Mouse (Mus musculus): ENCODE measurements around the gene Tpcn1.
A peak's percentile ranks its signal among the peaks of the same experiment; 100 is the strongest.

Tpcn1 gene

DNA sequence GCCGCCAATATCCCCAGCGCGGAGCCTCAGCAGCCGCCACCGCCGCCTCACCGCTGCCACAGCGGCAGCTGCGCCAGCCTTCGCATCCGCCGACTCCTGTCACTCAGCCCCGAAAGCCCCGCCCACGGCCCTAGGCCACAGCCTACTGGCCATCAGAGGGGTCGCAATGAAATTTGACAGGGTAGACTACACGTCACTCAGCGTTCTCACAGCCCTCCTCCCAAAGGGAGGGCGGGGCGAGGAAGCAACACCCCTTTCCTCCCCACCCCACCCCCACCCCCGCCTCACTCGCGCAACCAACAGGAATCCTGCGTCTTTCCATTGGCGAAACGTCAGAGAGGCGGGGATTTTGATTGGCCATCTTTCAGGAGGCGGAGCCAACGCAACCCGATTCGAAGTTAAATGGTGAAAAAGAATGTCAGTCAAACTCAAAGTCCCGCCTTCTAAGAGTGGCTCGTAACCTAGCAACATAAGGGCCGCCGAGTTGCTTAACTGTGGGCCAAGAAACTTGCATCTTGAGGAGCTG is at the start of gene Tpcn1, which contains the start of gene Iqcd:
Gene Tpcn1, minus strand, starts transcription at position 105 of the 526 bp plus-strand sequence.
Gene Iqcd, plus strand, starts transcription at position 448 of the 526 bp plus-strand sequence.
- DNase-seq: peak; percentile 98 to 99

DNA sequence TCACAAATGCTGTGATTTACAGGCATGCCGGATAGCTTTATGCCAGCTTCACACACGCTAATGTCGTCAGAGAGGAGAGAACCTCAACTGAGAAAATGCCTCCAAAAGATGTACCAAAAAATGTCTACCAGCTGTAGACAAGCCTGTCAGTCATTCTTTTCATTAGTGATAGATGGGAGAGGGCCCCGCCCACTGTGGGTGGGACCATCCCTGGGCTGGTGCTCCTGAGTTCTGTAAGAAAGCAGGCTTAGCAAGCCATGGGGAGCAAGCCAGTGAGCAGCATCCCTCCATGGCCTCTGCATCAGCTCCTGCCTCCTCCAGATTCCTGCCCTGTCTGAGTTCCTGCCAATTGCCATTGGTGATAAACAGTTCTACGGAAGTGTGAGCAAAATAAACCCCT is 47.2 kb upstream of the Tpcn1 start:
- no peak for DNase-seq

DNA sequence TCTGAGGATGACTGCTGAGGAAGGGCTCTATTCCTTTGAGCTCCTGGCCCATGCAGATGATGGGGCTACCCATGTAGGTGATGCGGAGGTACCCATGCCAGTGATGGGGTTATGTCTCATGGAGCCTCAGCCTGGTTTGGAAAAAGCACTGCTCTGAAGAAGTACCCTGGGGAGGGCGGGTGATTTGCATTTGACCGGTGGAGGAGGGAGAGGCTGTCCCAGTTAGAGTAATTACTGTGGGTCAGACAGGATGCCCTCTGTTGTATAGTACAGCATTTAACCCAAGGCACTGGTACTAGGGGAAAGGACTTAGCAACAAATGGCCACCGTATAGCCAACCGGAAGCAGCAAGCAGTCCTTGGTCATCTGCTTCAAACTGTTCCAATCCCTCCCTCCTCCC is 46.4 kb upstream of the Tpcn1 start:
- no peak for DNase-seq

DNA sequence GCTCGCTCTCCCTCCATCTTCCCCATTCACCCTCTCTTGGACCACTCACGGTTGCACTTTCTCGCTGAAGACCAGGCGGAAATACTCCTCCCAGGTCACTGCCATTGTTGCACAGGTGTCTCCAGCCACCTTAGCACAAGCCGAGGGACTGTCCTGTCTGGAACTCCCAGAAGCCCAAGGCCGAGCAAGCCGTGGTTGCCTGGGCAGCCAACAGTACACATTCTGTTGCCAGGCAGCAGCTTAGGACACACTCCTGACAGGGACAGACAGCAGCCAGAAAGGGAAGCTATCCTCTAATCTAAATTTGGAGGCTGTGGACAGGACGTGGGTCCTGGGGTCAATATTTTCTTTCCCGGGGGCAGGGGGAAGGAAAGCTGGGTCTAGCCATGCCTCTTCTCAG is 45.7 kb upstream of the Tpcn1 start, which contains the start of gene Cfap73:
Gene Cfap73, minus strand, starts transcription at position 105 of the 400 bp plus-strand sequence.
- no peak for DNase-seq

DNA sequence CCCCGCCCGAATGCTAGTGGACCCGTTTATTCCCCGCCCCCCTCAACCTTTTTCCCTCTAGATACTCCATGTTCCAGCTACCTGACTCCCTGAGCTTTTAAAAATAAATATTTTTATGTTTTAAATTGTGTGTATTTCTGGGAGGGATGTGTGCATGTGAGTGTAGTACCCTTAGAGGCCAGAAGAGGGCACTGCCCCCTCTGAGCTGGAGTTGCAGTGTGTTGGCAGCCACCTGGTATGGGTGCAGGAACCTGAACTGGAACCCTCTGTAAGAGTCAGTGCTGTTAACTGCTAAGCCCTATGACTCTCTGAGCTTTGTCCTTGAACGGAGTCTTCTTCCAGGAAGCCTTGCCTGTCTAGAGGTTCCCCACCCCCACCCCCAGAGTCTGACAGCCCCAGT is 43.4 kb upstream of the Tpcn1 start:
- no peak for DNase-seq

DNA sequence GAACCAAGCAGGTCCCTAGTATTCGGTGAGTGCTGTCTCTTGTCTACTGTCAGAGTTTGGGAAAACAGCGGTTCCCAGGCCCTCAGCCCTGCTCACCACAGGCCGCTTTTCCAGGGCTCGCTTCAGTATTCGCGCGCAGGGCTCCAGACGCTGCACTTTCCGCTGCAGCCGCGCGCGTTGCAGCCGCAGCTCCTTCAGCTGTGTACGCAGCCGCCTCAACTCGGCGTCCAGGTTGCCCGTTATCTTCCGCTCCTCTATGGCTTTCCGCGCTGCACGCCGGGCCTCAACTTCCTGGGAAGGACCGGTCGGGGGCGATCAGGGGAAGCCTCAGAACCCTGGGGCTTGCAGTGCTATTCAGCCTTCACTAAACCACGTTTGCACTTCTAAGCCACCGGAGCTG is 42.7 kb upstream of the Tpcn1 start:
- DNase-seq: peak in 1 of 2 experiments; percentile 20

DNA sequence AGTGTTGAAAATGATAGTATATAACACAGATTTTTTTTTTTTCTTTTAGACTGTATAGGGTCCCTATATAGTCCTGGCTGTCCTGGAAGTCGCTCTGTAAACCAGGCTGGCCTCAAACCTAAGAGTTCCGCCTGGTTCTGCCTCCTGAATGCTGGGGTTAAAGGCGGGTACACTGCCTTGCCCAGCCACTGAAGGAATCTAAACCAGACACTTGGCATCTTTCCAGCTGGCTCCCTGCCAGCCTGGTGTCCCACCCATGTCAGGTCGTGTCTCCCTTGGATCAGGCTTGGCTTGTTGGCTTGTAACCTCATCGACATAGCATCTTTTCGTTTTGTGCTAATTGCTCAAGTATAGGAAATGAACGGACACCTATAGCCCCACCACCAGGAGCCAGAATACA is 40.2 kb upstream of the Tpcn1 start:
- DNase-seq: peak; percentile 38 to 50

DNA sequence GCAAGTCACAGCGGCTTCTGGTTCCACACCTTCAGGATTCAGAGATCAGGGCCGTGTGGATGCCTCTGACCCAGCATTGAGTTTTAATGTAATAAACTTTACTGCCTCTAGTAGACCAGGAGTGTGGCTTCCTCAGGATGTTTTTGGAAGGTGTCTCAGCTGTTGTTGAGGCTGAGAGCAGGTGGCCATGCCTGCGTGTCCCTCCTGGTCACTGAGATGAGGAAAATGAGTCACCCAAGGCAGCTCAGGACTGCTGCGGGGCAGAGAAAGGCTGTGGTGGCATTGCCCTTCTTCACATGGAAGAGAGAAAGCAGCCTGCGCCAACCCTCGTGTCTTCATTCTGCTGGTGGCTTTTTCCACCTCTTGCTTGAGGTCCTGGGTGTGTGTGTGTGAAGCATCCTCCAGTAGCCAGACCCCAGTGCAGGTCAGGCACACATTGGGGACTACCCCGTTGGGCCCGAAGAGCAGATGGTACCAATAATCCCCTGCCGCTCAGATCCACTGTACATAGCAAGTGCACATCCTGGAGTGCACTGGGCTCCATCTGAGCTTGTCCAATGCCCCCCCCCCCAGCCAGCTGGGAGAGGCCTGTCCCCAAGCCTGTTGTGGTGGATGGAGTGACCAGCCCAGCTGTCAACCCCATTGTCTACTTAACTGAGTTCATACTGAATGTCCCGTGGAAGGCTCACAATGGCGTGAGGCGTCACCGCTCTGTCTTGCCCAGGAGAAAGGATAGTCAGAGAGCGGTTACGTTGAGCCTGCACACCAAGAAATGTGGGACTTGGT is 39.2 kb upstream of the Tpcn1 start:
- DNase-seq: peak in 1 of 2 experiments; percentile 20

DNA sequence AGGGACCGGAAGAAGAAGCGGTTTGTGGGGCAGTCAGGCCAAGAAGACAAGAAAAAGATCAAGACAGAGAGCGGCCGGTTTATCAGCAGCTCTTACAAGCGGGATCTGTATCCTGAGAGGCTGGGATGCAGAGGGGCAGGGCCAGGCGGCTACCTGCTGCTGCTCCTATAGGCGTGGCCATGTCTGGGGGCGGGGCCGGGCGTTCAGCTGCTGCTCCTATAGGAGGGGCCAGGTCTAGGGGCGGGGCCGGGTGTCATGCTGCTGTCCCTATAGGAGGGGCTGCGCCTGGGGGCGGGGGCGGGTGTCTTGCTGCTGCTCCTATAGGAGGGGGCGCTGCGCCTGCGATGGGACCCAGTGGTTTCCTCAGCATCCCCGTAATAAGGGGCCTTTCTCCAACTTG is 37.9 kb upstream of the Tpcn1 start:
- peak; percentile 19 to 46 for DNase-seq

DNA sequence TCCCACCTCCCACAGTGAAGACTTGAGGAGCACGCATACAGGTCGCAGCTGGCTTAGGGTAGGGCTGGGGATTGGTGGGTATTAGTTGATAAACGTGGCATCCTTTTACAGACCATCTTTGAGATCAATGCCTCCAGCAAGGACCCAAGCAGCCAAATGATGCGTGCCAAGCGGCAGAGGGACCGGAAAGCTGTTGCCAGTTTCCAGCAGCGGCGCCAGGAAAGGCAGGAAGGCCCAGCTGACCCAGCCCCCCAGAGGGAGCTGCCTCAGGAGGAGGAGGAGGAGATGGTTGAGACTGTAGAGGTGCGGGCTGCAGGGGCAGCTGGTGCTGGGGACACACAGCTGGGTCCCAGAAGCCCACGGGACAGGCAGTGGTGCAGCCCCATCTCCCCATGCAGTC is 36.0 kb upstream of the Tpcn1 start:
- peak; percentile 48 to 59 for DNase-seq

DNA sequence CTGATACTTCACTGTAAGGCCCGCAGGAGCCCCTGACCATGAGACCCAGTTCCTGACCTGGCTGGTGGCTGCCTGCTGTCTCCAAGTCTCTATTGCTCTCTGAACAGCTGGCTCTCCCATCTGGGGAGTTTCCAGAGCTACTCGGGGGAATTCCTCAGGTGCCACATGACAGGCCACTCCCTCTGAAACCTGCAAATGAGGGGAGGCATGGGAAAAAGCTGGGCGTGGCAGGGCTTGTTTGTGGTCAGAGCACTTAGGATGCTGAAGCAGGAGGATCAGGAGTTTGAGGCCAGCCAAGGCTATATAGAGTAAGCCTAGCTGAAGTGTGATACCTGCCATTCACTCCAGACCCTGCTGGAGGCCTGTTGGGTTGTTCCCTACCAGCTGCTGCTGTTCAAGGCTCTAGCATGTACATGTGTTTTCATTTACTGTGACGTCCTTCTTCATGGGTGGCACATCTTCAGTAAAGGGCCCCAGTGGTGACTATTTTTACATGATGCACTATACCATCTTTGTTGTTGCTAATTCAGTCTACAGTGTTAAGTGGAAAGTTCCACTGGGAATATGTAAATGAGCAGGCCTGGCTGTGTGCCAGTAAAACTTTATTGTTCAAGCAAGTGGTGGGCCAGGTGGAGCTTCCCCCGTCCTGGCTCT is 33.9 kb upstream of the Tpcn1 start:
- DNase-seq: peak in 1 of 2 experiments; percentile 21

DNA sequence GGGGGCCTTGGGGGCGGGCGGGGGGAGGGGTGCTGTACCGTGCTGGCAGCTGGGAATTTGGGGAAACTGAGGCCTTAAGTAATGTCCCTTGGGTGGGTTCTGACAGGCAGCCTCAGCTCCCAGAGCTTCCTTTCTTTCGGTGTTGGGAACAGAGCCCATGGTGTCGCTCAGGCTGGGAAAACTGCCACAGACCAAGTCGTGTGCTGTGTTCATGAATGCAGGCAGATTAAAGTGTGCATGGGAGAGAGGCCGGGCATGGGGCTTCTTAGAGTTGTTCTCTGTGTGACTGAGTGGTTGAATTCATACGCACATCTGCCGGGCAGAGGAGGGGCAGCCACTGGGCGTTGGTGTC is 33.3 kb upstream of the Tpcn1 start:
- peak in 1 of 2 experiments; percentile 26 for DNase-seq

DNA sequence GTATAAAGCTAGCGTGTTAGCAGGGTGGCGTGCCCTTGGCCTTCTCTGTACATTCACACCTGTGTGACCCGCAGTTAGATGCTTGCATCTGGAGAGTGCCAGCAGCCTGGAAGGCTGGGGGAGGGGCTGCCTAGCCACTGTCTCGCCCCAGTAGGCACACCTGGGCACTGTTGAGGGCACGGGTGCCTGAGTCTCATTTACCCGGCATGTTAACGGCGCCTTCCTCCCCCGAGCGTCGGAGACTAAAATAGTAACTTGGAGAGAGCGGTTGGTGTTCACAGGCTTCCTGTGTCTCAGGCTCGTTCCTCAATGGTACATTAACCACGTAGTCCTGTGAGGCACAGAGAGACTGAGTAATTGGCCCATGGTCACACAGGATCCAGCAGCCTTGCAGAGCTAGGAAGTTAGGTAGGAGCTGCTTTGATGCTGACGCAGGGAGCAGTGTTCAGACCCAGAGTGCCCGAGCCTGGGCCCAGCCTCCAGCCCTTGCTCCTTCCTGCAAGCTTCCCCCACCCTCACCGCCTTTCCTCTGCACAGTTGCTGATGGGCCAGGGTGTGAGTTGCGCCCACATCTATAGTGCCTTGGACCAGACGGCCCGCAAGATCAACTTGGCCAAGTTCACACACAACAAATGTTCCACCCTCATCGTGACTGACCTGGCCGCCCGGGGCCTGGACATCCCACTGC is 32.7 kb upstream of the Tpcn1 start:
- peak in 1 of 2 experiments; percentile 16 for DNase-seq

DNA sequence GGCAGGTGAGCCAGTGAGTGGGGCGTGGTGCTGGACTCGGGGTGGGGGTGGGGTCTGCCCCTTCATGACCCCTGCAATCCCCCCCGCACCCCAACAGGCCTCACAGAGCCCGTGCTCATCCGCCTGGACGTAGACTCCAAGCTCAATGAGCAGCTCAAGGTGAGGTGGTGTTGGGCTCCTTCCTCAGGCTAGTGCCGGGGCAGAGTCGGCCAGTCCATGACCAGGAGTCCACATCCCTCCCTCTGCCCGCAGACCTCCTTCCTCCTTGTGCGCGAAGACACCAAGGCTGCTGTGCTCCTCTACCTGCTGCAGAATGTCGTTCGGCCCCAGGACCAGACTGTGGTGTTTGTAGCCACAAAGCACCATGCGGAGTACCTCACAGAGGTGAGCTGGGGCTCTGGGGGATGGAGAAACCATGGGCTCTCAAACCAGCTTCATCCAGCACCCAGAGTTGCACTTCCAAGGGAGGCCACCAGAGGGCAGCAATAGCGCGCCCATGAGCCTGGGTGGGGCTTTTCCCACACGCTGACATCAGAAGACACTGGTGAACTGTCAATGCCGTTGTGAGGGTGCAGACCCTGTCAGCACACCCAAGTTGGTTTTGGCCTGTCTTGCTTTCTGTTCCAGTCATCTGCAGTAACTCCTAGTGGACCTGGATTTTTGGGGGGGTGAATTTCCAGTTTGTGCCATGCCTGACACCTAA is 32.1 kb upstream of the Tpcn1 start:
- peak; percentile 91 to 92 for DNase-seq

DNA sequence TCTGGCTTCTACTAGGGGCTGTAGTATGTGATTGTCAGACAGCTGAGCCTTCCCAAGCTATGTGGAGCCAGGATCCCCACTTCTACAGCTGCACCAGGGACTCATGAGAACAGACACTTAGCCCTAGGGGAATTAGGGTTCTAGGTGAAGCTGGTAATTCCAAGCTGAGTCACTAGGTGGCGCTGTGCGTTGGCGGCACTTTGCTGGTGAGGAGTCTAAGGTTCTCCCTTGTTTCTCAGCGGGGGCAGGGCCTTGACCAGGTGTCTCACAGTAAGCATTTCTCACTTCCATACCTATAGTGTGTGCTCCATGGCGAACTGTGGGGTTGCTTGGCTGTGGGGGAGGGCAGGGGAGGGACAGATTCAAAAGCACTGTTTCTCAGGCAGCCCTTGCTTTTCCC is 30.7 kb upstream of the Tpcn1 start:
- peak; percentile 84 to 90 for DNase-seq

DNA sequence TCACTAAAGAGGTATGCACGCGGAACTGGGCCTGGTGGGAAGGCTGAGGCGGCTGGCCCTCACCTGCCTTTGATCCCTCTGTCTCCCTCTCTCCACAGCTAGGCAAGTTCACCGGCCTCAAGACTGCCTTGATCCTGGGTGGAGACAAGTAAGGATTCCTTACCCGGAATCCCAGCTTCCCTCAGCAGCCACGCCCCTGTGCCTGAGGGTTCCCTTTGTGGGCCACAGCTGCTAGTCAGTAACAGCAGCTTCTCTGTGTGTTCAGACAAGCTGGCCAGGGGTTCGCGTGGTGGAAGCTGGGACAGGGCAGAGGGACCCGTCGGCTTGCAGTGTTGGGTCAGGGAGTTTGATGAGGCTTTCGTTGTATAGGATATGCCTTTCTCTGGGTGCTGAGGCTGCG is 30.3 kb upstream of the Tpcn1 start:
- peak in 1 of 2 experiments; percentile 20 for DNase-seq

DNA sequence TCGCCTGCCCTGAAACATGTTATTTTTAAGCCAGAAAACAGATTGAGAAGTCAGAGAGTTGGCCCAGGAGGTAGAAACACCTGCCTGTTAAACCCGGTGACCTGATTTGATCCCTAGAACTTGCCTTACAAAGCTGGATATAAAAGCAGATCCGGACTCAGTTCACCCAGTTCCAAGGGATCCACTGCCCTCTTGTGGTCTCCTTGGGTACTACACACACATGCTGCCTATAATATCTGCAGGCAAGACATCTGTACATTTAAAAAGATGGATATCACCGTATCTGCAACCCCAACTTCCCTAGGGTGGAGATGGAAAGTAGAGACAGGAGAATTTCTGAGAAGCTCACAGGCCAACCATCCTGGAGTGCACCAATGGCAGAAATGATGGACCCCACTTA is 27.4 kb upstream of the Tpcn1 start:
- peak in 1 of 2 experiments; percentile 60 for DNase-seq

DNA sequence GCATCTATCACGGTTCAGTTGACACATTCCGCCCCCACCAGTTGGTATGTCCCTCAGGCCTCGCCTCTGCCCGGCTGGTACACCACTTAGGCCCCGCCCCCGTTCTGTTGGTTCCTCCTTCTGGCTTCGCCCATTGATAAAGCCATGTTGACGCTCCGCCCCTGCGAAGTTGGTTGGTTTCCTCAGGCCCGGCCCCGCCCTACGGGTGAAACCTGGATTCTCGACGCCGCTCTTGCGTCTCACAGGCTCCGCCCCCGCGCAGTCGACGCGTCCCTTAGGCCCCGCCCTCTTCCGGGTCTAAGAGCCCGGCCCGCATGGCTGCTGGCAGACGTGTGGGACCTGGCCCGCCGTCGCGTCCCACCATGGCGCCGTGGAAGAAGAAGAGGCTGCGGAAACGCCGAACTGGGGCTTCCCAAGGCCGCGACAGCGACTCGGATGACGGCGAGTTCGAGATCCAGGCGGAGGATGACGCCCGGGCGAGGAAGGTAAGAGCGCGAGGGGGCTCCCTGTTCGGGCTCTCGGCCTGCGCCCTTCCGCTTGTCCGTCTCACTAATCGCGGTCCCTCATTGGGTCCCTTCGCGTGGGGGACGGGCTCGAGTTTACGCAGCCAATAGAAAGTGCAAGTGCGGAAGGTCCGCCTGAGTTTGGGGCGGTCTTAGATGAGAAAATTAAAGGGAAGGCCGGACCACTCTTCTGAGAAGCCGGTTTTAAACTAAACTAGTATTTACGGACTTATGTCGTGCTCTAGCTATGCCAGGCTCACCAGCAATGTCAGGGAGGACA is 24.5 kb upstream of the Tpcn1 start:
- peak; percentile 99 to 100 for DNase-seq

DNA sequence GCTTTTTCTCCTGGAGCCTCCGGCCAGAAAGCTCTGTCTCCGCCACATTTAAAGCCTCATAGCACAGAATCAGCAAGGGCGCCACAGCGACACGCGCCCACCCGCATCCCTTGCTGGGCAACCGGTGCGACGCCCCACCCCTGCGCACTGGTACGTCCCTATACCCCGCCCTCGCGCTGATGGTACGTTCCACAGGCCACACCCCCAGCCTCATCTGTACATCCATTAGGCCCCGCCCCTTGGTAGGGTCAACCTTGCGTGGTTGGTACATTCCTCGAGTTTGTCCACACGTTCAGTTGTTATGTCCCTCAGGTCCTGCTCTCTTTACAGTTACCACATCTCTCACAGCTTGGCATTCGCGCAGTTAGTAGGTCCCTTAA is 24.0 kb upstream of the Tpcn1 start, which contains the start of the genes Rita1 and Ddx54:
Gene Rita1, minus strand, starts transcription at position 148 of the 380 bp plus-strand sequence.
Gene Ddx54, plus strand, starts transcription at position 298 of the 380 bp plus-strand sequence.
- peak; percentile 98 to 99 for DNase-seq

DNA sequence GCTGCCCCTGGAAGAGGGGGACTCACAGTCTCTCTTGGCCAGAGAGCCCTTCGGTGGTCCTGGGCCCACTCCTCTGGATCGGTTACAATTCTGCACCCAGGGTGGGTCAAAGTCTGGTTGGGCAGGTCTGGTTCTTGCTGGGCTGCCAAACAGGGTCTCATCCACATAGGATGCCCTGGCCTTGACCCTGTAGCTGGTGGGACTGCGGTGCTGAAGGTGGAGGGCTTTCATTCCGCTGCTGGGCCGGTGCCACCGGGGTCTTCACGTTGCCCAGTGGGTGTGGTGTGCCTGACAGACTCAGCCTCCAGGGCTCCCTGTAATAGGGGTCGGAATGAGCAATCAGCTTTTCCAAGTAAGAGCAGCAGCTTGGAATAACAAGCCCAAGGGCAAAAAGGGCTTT is 22.9 kb upstream of the Tpcn1 start:
- peak; percentile 32 to 51 for DNase-seq

DNA sequence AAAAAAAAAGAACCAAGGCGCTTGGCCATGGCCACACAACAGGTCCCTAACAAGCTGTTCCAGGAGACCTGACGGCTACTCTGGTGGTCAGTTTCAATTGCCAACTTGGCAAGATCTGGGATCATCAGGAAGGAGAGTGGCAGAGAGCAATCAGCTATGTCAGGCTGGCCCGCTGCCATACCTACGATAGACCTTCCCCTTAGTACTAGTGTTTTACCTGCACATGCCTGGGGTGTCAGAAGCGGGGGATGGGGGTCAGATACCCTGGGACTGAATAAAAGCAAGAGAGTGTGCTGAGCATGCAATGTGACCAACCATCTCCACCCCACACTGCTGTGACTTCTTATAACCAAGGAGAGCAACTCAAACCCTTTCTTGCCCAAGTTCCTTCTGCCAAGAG is 22.4 kb upstream of the Tpcn1 start:
- peak; percentile 26 to 57 for DNase-seq

Data from cerebellum, postnatal 25 days (tissue).